Comparison of ENCODE assay signal across 8 mouse cellular contexts in the genomic region with DNA sequence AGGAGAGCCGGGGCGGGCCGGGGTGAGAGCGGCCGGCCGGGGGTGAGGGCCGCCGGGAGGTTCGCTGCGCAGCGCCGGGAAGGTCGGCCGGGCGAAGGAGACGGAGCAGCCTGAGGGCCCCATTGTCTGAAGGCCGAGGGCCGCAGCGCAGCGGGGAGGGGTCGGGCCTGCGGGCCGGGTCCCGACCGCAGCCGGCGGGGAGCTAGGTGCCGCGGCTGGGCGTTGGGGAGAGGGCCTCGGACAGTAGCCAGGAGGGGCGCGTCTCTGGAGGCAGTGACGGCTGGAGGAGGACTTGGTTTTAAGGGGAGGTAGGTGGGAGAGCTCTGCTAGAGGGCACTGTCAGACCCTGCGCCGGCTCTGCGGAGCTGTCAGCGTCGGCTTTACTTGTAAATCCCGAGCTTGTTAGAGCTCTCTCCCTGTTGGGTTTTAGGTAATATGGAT. TPM values are rescaled to one million over a fixed set of nuclear protein-coding genes. Genes with fewer than 3 reads are reported as not detected.
DNase-seq lines count a peak whose midpoint lies in the region; ATAC-seq and TF ChIP-seq lines count a peak whose summit lies in the region.

No protein-coding gene starts in this region.

- no peak for TF ChIP-seq EP300 in ES-Bruce4 (IDR thresholded peaks at IDR 0.05; ENCODE audit: insufficient read depth, low read depth, low read length)
- TF ChIP-seq EP300 in liver, postnatal 0 days (IDR thresholded peaks at IDR 0.05; ENCODE audit: low read depth): no peak

- H3K4me1 ChIP-seq in ES-Bruce4 (ENCODE audit: control insufficient read depth, insufficient read depth, low read length): peaks cover 7% of the 10 kb centered on the region
- peaks cover 34% of the 10 kb centered on the region for H3K4me1 ChIP-seq in kidney, embryonic 15.5 days
- peaks cover 20% of the 10 kb centered on the region for H3K4me1 ChIP-seq in liver, postnatal 0 days (ENCODE audit: insufficient read depth)
- peaks cover 43% of the 10 kb centered on the region for H3K4me1 ChIP-seq in neural tube, embryonic 13.5 days (replicated peaks)

- peaks cover 12% of the 10 kb centered on the region for H3K36me3 ChIP-seq in ES-Bruce4 (ENCODE audit: control insufficient read depth, insufficient read depth, low read length, poor library complexity, severe bottlenecking)
- no peaks in the 10 kb centered on the region for H3K36me3 ChIP-seq in kidney, embryonic 15.5 days
- H3K36me3 ChIP-seq in liver, postnatal 0 days (replicated peaks; ENCODE audit: insufficient read depth, low read length): peaks cover 7% of the 10 kb centered on the region; the same call in 1 of the 2 replicates
- H3K36me3 ChIP-seq in neural tube, embryonic 13.5 days: no peaks in the 10 kb centered on the region

- peak overlapping the region; percentile 73 for H3K4me2 ChIP-seq in kidney, embryonic 15.5 days
- peak overlapping the region; percentile 76 for H3K4me2 ChIP-seq in liver, postnatal 0 days (ENCODE audit: low read depth, low read length)
- H3K4me2 ChIP-seq in neural tube, embryonic 13.5 days: peak overlapping the region; percentile 89

- peak overlapping the region; percentile 31; the same call in 1 of the 2 replicates for H3K27ac ChIP-seq in ES-Bruce4 (ENCODE audit: insufficient read depth, low read length)
- peak overlapping the region; percentile 98 for H3K27ac ChIP-seq in kidney, embryonic 15.5 days
- H3K27ac ChIP-seq in liver, postnatal 0 days (ENCODE audit: low read depth): peak overlapping the region; percentile 99
- H3K27ac ChIP-seq in neural tube, embryonic 13.5 days (replicated peaks): peak overlapping the region; percentile 99

- TF ChIP-seq CTCF in ES-Bruce4 (IDR thresholded peaks at IDR 0.05; ENCODE audit: low read depth, low read length): no peak
- TF ChIP-seq CTCF in liver, postnatal 0 days (IDR thresholded peaks at IDR 0.05; ENCODE audit: low read depth): no peak

- peak overlapping the region; percentile 99 for H3K9ac ChIP-seq in ES-Bruce4 (ENCODE audit: low read depth, poor library complexity, severe bottlenecking)
- peak overlapping the region; percentile 97 for H3K9ac ChIP-seq in kidney, embryonic 15.5 days
- peak overlapping the region; percentile 100 for H3K9ac ChIP-seq in liver, postnatal 0 days (replicated peaks)
- H3K9ac ChIP-seq in neural tube, embryonic 13.5 days: peak overlapping the region; percentile 98

- peak; percentile 53 for DNase-seq in 3134 (ENCODE audit: extremely low read depth, insufficient read length, low spot score)
- DNase-seq in cerebellum, postnatal 10 days: peak; percentile 78 to 79
- peak; percentile 70 for DNase-seq in gastrocnemius, postnatal 10 days
- DNase-seq in liver, postnatal 0 days: no peak

- no peaks in the 10 kb centered on the region for H3K27me3 ChIP-seq in ES-Bruce4 (ENCODE audit: control insufficient read depth, insufficient read depth, low read length, poor library complexity, severe bottlenecking)
- H3K27me3 ChIP-seq in kidney, embryonic 15.5 days: no peaks in the 10 kb centered on the region
- no peaks in the 10 kb centered on the region for H3K27me3 ChIP-seq in liver, postnatal 0 days (ENCODE audit: insufficient read depth, low read length)
- no peaks in the 10 kb centered on the region for H3K27me3 ChIP-seq in neural tube, embryonic 13.5 days

- peak overlapping the region; percentile 83 for H3K4me3 ChIP-seq in ES-Bruce4 (ENCODE audit: low read depth, low read length)
- H3K4me3 ChIP-seq in kidney, embryonic 15.5 days (replicated peaks): peak overlapping the region; percentile 86
- H3K4me3 ChIP-seq in liver, postnatal 0 days (ENCODE audit: low read depth, low read length): peak overlapping the region; percentile 97
- peak overlapping the region; percentile 100 for H3K4me3 ChIP-seq in neural tube, embryonic 13.5 days

- WGBS in kidney, embryonic 15.5 days: under 1% methylated on average over 40 of the region's 40 CpGs
- 1% methylated on average over 40 of the region's 40 CpGs for WGBS in liver, postnatal 0 days (ENCODE audit: insufficient replicate concordance)
- WGBS in neural tube, embryonic 13.5 days: under 1% methylated on average over 40 of the region's 40 CpGs

- TF ChIP-seq POLR2A in ES-Bruce4 (IDR thresholded peaks at IDR 0.05; ENCODE audit: insufficient read depth, low read length): no peak

- peak; percentile 26 for ATAC-seq in kidney, embryonic 15.5 days (replicated peaks; ENCODE audit: low FRiP score)
- ATAC-seq in liver, postnatal 0 days: peak; percentile 12
- peak; percentile 41 for ATAC-seq in neural tube, embryonic 13.5 days (ENCODE audit: low read depth)
- no peak for ATAC-seq in inflammation-experienced regulatory T-cells, adult 6 months

- no peaks in the 10 kb centered on the region for H3K9me3 ChIP-seq in ES-Bruce4 (replicated peaks; ENCODE audit: control insufficient read depth, insufficient read depth, low read length, poor library complexity, severe bottlenecking)
- no peaks in the 10 kb centered on the region for H3K9me3 ChIP-seq in kidney, embryonic 15.5 days (replicated peaks)
- no peaks in the 10 kb centered on the region for H3K9me3 ChIP-seq in liver, postnatal 0 days (ENCODE audit: low read length)
- H3K9me3 ChIP-seq in neural tube, embryonic 13.5 days: no peaks in the 10 kb centered on the region

RNA-seq across cellular contexts. Expression of gene Rab1a, which starts 0.4 kb away (rescaled TPM):
- 396 and 407 TPM in 2 replicates for polyA plus RNA-seq in ES-Bruce4 (2011; ENCODE audit: insufficient read depth, insufficient read length, low read depth, missing spikeins)
- 100 to 1,000 TPM; 117 to 122 TPM for total RNA-seq in gastrocnemius, postnatal 10 days (2021)
- 255 and 287 TPM in 2 replicates for polyA plus RNA-seq in kidney, embryonic 15.5 days (2015; fragmentation: Nextera tagmentation; extraction: Ambion mirVana)
- polyA plus RNA-seq in liver, postnatal 0 days (2015; fragmentation: Nextera tagmentation; extraction: Ambion mirVana): 141 and 143 TPM in 2 replicates
- polyA plus RNA-seq in neural tube, embryonic 13.5 days (2015; fragmentation: Nextera tagmentation; extraction: Ambion mirVana): 315 and 339 TPM in 2 replicates
- 100 to 1,000 TPM in 1 of 3 experiments, 10 to 100 TPM in 2; 84.7 to 147 (median 85.4) TPM for polyA plus RNA-seq in inflammation-experienced regulatory T-cells, adult 6 months (2017; shearing (Covaris generic))

RNA-seq across cellular contexts. Expression of gene Cep68, which starts 47.5 kb away (rescaled TPM):
- 38.0 and 40.4 TPM in 2 replicates for polyA plus RNA-seq in ES-Bruce4 (2011; ENCODE audit: insufficient read depth, insufficient read length, low read depth, missing spikeins)
- 10 to 100 TPM; 24.7 to 31.2 TPM for total RNA-seq in gastrocnemius, postnatal 10 days (2021)
- polyA plus RNA-seq in kidney, embryonic 15.5 days (2015; fragmentation: Nextera tagmentation; extraction: Ambion mirVana): 35.0 and 38.6 TPM in 2 replicates
- polyA plus RNA-seq in liver, postnatal 0 days (2015; fragmentation: Nextera tagmentation; extraction: Ambion mirVana): 4.8 and 4.9 TPM in 2 replicates
- 28.4 and 29.3 TPM in 2 replicates for polyA plus RNA-seq in neural tube, embryonic 13.5 days (2015; fragmentation: Nextera tagmentation; extraction: Ambion mirVana)
- 10 to 100 TPM in 2 of 3 experiments, 1 to 10 TPM in 1; 9.9 to 15.0 (median 10.6) TPM for polyA plus RNA-seq in inflammation-experienced regulatory T-cells, adult 6 months (2017; shearing (Covaris generic))

Comparison
In these comparisons a context has a peak if more than half of its experiments do, and no peak if none do; other contexts are left out.
1. H3K27ac ChIP-seq: peak in every context shown above with its lines; median percentile 99 in liver, postnatal 0 days; 99 in neural tube, embryonic 13.5 days; 98 in kidney, embryonic 15.5 days; 31 in ES-Bruce4.